Mouse (Mus musculus) cerebellum, adult 18-20 months (tissue): Measurements from ENCODE around the gene Kcnq5.
A peak's percentile ranks its signal among the peaks of the same experiment; 100 is the strongest.

Experiments used
- DNase-seq, 2 experiments: peaks; one replicate each; pipeline ENCODE4 v3.0.0; 2021

Gene Kcnq5

GRCm38 (mm10) chr1:21961251-21962082, at the start of gene Kcnq5:
Kcnq5 (minus strand) TSS chr1:21961942.
- peak; percentile 5 to 25 for DNase-seq

DNA sequence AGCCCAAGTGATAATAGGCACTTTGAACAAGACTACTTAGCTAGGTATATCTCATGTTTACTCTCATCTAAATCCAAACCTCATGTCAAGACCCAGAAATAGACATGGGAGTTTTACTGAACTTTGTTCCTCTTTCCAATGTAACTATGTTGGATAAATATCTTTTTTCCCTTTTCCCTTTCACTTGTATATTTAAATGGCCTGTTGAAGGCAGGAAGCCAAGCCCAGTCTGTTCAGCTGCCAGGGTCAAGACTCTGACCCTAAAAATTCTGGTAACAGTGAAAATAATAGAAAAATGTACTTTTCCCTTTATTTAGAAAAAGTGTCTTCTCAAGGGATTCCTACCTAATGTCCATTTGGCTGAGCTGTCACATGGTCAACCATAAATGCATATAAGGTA, 18.0 kb upstream of the Kcnq5 start:
- DNase-seq: no peak

- no peak for DNase-seq
Observed at GRCm38 (mm10) chr1:21979292-21979691, 17.6 kb upstream of the Kcnq5 start.

DNA sequence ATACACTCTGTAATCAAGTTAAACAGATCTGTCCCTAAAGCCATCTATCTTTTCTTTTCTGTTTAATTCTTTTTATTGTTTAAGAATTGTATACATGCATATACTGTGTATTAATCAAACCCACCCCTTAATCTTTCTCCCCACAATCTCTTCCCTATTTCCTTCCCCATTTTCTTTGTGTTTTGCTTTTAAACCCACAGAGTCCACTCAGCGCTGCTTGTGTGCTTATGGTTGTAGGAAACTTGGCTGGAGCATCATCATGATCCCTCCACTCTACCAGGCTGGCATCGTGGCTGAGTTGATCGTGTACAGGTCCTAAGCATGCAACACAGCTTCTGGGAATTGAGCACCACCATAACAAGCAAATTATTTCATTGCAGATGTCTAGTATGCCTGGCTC, 12.3 kb upstream of the Kcnq5 start:
- no peak for DNase-seq

DNA sequence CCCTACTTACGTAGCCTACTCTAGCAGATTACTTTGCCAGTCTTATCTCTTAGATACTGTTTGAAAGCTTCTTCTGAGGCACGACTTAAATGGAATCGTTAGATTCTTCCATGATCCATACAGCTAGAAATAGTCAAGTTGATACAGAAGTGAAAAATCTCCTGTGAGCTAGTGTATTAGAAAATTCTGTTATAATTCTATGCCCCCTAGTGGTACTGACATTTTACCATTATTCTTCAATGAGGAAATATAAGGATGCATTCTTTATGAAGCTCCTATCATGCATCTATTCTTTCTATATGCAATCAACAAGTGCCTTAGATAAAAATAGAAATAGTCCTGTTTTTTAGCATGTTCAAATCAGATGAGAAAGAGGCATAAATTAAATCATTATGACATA, 5.4 kb upstream of the Kcnq5 start:
- no peak for DNase-seq

- no peak for DNase-seq
Observed at GRCm38 (mm10) chr1:21962896-21963864, 1.4 kb upstream of the Kcnq5 start.

GRCm38 (mm10) chr1:21962083-21962471, 335 bp upstream of the Kcnq5 start:
- no peak for DNase-seq

GRCm38 (mm10) chr1:21960421-21961250, 1.1 kb downstream of the Kcnq5 start:
- peak in 1 of 2 experiments; percentile 2 for DNase-seq

DNA sequence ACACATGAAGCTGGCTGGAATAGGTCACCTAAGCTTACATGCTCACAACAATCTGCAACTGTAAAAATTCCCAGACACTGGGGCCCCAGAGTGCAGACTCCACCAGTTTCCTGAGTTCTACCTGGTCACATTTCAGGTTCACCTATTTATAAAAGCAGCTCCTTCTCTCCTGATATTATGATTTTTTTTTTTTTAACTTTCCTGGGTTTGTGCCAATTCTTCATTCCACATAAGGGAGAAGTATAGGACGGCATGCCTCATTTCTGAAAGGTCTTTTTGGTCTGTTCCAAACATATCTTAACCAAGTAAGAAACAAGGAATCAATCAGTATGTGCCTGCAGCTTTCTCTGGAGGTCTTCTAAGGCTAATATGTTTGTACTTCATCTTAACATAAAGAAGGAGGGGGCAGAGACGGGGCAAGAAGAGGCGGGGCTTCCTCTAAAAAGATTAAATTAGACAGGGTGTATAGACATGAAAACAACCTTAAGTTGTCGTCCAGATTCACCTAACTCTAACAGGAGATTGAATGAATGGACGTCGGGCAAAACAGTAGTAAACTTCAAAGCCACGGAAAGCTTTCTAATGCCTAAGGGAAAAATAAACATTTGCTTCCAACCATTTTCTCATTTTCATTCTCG, 2.0 kb downstream of the Kcnq5 start:
- DNase-seq: no peak

DNA sequence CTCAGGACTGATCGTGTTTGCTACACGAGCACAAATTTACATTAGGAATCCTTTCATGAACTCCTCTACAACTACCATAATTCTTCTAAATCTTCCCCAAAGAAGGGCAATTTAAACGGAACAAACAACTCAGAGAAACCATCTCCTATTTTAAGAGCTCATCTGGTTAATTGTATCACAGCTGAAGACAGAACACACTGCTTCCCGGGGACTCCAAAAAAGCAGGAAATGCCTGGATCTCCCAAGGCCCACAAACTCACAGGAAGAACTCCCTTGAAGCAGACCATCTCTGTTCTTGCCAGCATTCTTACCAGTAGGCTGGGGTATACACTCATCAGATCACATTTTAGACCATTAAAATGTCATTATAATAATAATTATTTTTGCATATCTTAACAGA, 3.7 kb downstream of the Kcnq5 start:
- DNase-seq: no peak

DNA sequence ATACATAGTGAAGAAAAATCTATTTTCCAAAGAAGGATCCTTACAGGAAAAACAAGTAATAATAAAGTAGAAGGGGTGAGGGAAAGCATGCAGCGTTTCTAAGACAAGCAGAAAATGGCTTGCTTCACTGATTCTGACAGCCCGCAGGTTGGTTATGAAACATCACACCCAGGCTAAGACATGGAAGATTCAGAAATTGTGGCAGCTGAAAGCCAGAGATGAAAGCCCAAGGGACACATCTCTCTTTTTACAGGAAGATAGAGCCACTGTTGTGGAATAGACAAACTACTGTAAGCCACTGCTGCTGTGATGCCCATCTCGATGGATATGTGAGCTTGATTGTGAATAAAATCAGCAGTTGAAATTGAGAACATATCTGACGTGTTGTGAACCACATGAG, 20.9 kb downstream of the Kcnq5 start:
- no peak for DNase-seq

GRCm38 (mm10) chr1:21927182-21927581, 34.6 kb downstream of the Kcnq5 start:
- DNase-seq: no peak

GRCm38 (mm10) chr1:21923293-21923642, 38.5 kb downstream of the Kcnq5 start:
- DNase-seq: no peak

DNA sequence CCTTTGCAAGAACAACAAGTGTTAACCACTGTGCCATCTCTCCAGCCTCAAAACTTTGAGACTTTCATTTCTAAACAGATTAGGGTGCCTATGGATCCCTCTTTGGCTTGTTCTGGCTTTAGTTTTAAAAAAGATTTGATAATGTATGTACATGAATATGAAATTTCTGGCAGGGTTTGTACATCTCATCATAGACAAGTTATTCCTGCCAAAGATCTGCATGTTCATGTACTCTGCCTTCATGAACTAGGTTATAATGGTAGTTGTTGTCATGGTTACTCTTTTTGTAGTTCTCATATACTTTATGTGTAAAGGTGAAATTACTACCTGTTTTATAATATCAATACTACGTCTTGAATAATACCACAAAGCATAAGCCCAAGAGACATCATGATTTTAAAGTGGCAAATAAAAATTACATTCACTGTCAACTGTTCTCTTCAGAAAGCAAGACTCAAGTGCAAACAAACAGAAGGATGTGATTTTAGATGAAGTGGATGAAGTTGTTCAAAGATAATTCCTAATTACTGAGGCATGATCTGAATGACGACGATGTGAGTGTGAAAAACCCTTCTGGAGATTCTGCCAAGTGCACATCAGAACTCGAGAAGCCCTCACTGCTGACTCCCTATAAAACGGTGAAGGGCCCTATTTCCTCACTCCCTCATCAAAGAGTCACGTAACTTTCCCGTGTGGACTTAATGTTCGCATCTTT, 39.0 kb downstream of the Kcnq5 start:
- DNase-seq: no peak

- no peak for DNase-seq
Observed at GRCm38 (mm10) chr1:21919276-21919675, 42.5 kb downstream of the Kcnq5 start.

DNA sequence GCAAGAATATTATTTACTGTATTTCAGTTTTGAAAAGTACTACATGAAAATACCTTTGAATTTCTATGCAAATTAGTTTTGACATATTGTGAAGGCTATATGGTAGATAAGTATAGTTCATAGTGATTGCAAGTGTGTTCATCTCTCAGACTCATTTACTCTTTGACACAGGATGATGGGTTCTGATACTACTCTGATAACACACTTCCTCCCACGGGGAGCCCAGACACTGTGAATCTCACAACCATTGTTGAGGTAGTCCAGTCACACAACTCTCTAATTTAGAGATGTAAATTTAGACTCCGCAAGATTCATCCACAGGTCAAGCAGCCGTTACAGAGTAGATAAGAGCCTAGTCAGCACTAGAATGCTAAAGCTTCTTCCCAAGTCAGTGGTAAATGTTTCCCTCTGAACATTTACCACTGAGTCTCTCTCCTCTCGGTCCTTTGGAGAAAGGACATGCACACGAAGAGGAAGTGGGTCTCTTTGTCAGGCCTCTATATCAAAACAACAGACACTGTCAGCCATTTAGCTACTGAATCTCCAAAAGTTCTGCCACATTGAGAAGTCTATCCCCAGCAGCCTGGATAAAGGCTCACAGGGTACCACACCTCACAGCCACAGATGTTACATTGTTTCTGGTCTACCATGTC, 65.5 kb downstream of the Kcnq5 start:
- DNase-seq: no peak

- DNase-seq: no peak
Observed at GRCm38 (mm10) chr1:21883747-21884146, 78.0 kb downstream of the Kcnq5 start.

GRCm38 (mm10) chr1:21870889-21871288, 90.9 kb downstream of the Kcnq5 start:
- no peak for DNase-seq

GRCm38 (mm10) chr1:21868484-21868883, 93.3 kb downstream of the Kcnq5 start:
- DNase-seq: peak in 1 of 2 experiments; percentile 1

DNA sequence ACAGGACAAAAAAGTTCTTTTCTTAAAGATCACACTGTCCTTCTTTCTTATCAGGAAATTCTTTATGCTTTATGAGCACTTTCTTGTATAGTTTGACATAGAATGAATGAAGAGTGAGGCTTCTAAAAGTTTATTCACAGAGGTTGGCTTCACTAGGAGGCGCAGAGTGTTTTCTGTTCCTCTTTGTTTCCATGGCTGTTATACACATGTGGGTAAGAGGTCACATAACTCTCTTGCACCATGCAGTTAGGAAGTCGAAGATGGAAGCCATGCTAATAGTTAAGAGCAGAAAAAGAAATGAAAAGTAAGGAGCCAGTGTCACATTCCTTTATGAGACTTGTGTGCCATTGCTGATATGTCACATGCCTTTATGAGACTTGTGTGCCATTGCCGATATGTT, 105.3 kb downstream of the Kcnq5 start:
- DNase-seq: no peak

- no peak for DNase-seq
Observed at GRCm38 (mm10) chr1:21838534-21838933, 123.2 kb downstream of the Kcnq5 start.
